Mouse (Mus musculus) intestine, postnatal 0 days (tissue): ENCODE data around the gene 2310057M21Rik. TPM values are rescaled to one million over a fixed set of nuclear protein-coding genes. Genes with fewer than 3 reads are reported as not detected.

ENCODE experiments used
- ATAC-seq: fragments of 200-750 bp; cut with Nextera tagmentation; 2 replicates; pipeline ENCODE4 v1.8.0; 2017; ENCODE audit warnings: mild to moderate bottlenecking, moderate TSS enrichment, moderate library complexity
- H3K27ac ChIP-seq: fragments of 300-500 bp; sonication (generic); 2 replicates; pipeline ENCODE4 v1.5.1; 2014; ENCODE audit warnings: mild to moderate bottlenecking, low read depth, low read length, moderate library complexity
- H3K27me3 ChIP-seq: fragments of 300-500 bp; sonication (generic); replicated peaks from 2 replicates; pipeline ENCODE4 v1.6.1; 2014; ENCODE audit warnings: low read length, mixed read lengths; ENCODE audit not compliant: control insufficient read depth, insufficient read depth
- H3K36me3 ChIP-seq: fragments of 300-500 bp; sonication (generic); 2 replicates; pipeline ENCODE4 v1.6.1; 2014; ENCODE audit warnings: mild to moderate bottlenecking, moderate library complexity; ENCODE audit not compliant: control insufficient read depth, insufficient read depth
- H3K4me1 ChIP-seq: fragments of 300-500 bp; sonication (generic); replicated peaks from 2 replicates; pipeline ENCODE4 v1.6.1; 2014; ENCODE audit warnings: antibody characterized with exemption, low read length, mixed read lengths; ENCODE audit not compliant: control insufficient read depth, insufficient read depth
- H3K4me2 ChIP-seq: fragments of 300-500 bp; sonication (generic); replicated peaks from 2 replicates; pipeline ENCODE4 v1.6.1; 2014; ENCODE audit warnings: low read depth, mild to moderate bottlenecking, moderate library complexity
- H3K4me3 ChIP-seq: fragments of 300-500 bp; sonication (generic); 2 replicates; pipeline ENCODE4 v1.5.1; 2014; ENCODE audit warnings: low read depth, low read length
- H3K9ac ChIP-seq: fragments of 300-500 bp; sonication (generic); 2 replicates; pipeline ENCODE4 v1.6.1; 2014; ENCODE audit warnings: mild to moderate bottlenecking, low read depth, low read length
- H3K9me3 ChIP-seq: fragments of 300-500 bp; sonication (generic); 2 replicates; pipeline ENCODE4 v1.6.1; 2016; ENCODE audit warnings: mixed run types; ENCODE audit not compliant: control insufficient read depth
- CTCF ChIP-seq: sonication (generic); IDR thresholded peaks from 2 replicates; pipeline ENCODE4 v1.5.1; 2016; ENCODE audit warnings: low read depth, mild to moderate bottlenecking, control low read depth, antibody characterized with exemption, moderate library complexity
- WGBS: fragments of 180-500 bp; shearing (Covaris S2); extraction: QIAGEN DNeasy Blood & Tissue Kit; methylation state at CpG from one replicate; pipeline ENCODE4 v1.1.7; 2014; 5-methylcytosine and 5-hydroxymethylcytosine counted together
- polyA plus RNA-seq: library from polyadenylated mRNA; unstranded; fragments of >200 nt; fragmentation: Nextera tagmentation; extraction: Ambion mirVana; gene quantifications from 2 replicates; pipeline ENCODE4 v1.2.1, GENCODE M21; 2015

The 2310057M21Rik gene
- polyA plus RNA-seq, 1 experiment from 2014 or later = 8.0 TPM

DNA sequence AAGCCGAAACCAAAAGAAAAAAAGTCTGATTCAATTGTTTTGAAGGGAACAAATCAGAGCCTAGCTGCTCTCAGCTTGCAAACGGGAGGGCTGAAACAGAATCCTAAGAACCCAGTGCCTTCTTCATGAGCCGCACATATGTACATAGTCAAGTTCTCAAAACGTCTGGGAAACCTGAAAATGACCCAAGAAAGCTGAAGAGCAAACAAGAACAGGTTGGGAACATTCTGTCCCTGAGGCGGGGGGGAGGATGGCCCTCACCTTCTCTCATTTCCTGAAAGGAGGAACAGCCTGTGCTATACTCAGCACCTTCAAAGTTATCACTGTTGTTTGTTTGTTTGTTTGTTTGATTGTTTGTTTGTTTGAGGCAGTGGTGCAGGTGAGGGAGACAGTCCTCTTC lies 55.8 kb downstream of the 2310057M21Rik start:
- Histone ChIP-seq H3K9ac (no peak overlapping the region), H3K4me2 (no peak overlapping the region), H3K36me3 (no peaks in the 10 kb centered on the region), H3K4me3 (no peak overlapping the region), H3K4me1 (no peaks in the 10 kb centered on the region), H3K27ac (no peak overlapping the region), H3K27me3 (no peaks in the 10 kb centered on the region), H3K9me3 (no peaks in the 10 kb centered on the region)
- no peak for TF ChIP-seq CTCF
- ATAC-seq = no peak
- WGBS = 71% methylated on average over 5 of the region's 5 CpGs

DNA sequence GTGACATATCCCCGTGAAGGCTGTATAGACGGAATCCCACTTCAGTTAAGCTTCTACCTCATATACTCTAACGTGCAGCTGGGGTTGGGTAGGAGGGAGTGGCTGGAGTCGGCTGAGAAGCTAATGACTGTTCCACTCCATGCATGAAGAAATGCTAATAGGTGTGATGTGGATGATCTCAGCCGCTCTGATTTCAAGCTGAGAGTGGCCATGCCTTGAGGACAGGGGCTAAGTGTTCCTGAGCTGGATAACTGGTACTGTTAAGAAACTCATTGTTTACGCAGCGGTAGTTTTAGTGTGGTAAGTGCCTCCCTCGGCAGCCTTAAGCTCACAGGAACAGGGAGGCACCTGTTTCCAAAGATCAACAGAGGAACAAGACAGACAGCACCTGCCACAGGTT lies 59.2 kb downstream of the 2310057M21Rik start:
- no peak overlapping the region for H3K4me3 ChIP-seq
- no peak for TF ChIP-seq CTCF
- no peaks in the 10 kb centered on the region for H3K4me1 ChIP-seq
- H3K9me3 ChIP-seq = no peaks in the 10 kb centered on the region
- WGBS = 51% methylated on average over 8 of the region's 8 CpGs
- ATAC-seq = no peak
- no peak overlapping the region for H3K27ac ChIP-seq
- H3K4me2 ChIP-seq = no peak overlapping the region
- no peaks in the 10 kb centered on the region for H3K36me3 ChIP-seq
- H3K27me3 ChIP-seq = no peaks in the 10 kb centered on the region
- no peak overlapping the region for H3K9ac ChIP-seq

DNA sequence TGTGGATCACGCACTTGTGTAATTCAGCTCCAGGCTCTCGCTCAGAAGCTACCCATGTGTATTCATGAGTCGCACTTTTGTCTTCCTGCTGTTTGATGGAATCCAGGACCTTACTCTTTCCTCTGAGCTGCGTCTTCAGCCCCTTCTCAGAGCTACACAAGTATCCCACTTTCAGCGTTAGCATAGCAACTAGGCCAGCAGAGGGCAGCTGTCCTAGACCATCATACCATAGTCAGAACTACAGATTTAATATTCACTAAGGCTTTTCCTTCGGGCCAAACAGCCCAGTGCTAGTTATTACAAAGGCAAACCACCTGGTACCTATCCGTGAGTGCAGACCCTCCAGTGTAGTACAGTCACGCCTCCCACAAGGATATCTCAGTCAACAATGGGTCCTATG lies 65.4 kb downstream of the 2310057M21Rik start:
- no peaks in the 10 kb centered on the region for H3K9me3 ChIP-seq
- no peak overlapping the region for H3K27ac ChIP-seq
- no peaks in the 10 kb centered on the region for H3K27me3 ChIP-seq
- no peaks in the 10 kb centered on the region for H3K4me1 ChIP-seq
- no peak overlapping the region for H3K9ac ChIP-seq
- TF ChIP-seq CTCF = peak; percentile 49
- no peak for ATAC-seq
- no peak overlapping the region for H3K4me2 ChIP-seq
- H3K4me3 ChIP-seq = no peak overlapping the region
- WGBS = 68% methylated on average over 8 of the region's 8 CpGs
- no peaks in the 10 kb centered on the region for H3K36me3 ChIP-seq

Other genes with a start within 250 kb of the 2310057M21Rik start
- gene 4933402N03Rik, start 216.4 kb downstream of the 2310057M21Rik start, polyA plus RNA-seq = not detected in 2 replicates
- gene 5430419D17Rik, start 188.4 kb downstream of the 2310057M21Rik start, polyA plus RNA-seq = not detected in 2 replicates
- 0.05 TPM in 1 of 2 replicates, not detected in the other for gene Cuzd1, start 40.5 kb downstream of the 2310057M21Rik start, polyA plus RNA-seq
- gene Fam24b, start 33.2 kb downstream of the 2310057M21Rik start, polyA plus RNA-seq = not detected in 2 replicates
- not detected in 2 replicates for gene Fam24a, start 28.9 kb downstream of the 2310057M21Rik start, polyA plus RNA-seq
- gene Pstk, start 8.4 kb upstream of the 2310057M21Rik start, polyA plus RNA-seq = 37.1 and 42.8 TPM in 2 replicates
- 5.6 and 5.9 TPM in 2 replicates for gene Ikzf5, start 47.8 kb upstream of the 2310057M21Rik start, polyA plus RNA-seq
- 23.1 and 23.6 TPM in 2 replicates for gene Acadsb, start 47.8 kb upstream of the 2310057M21Rik start, polyA plus RNA-seq
- gene Hmx3, start 180.1 kb upstream of the 2310057M21Rik start, polyA plus RNA-seq = 0.91 and 1.4 TPM in 2 replicates
- gene Hmx2, start 186.0 kb upstream of the 2310057M21Rik start, polyA plus RNA-seq = 0.55 and 0.56 TPM in 2 replicates
- 72.3 and 74.7 TPM in 2 replicates for gene Bub3, start 197.5 kb upstream of the 2310057M21Rik start, polyA plus RNA-seq